Mouse (Mus musculus): ENCODE measurements at regions not wholly inside any gene's neighbourhood (a gene's known extent, or its start where the extent isn't known, plus 50 kb on each side); places are given as distances from the start of the nearest gene placed in this dataset.

DNA sequence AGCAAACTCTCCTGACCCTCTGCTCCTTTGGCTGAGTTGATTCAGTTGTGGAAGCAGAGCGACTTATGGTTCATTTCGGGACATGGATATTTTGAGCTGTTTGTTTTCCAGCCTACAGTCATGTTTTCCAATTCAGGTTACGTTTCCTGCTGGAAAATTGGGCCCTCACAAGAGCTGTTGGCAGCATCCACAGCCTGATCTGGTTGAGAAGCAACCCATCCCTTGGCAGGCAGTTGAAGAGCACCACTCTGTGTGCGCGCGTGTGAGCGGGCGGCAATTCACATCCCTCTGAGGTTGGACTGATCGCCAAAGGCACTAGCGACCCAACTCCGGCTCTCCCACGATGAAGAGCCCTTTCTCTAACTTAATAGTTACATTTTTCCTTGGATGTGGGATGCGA is 457.1 kb downstream of the Tmem38b start:
- no peak for ATAC-seq (replicated peaks; ENCODE audit: low FRiP score, low TSS enrichment, poor library complexity, severe bottlenecking)

- no peak for ATAC-seq (replicated peaks; ENCODE audit: low FRiP score, low TSS enrichment, poor library complexity, severe bottlenecking)
These were observed 488.0 kb downstream of the Tmem38b start for GRCm38 (mm10) chr4:54313804-54314203.

GRCm38 (mm10) chr4:54324851-54325250 is 499.0 kb downstream of the Tmem38b start:
- ATAC-seq (replicated peaks; ENCODE audit: low FRiP score, low TSS enrichment, poor library complexity, severe bottlenecking): no peak

DNA sequence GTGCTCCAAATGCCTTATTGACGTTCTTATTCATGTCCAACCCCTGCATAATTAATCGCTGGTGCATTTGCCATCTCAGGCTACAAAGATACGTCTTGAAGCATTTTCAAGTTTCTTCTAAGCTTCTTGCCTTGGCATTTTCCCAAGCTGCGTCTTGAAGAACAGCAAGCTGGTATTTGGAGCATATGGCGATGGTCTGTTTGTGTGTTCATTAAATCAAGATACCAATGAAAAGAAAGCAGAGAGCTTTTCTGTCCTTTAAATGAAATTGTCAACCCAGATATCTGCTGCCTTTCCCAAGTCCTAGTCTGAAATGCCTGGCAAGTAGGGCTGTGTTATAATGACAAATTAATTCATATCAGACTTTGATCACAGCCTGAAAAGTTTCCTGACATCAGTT is 502.4 kb downstream of the Tmem38b start:
- ATAC-seq (replicated peaks; ENCODE audit: low FRiP score, low TSS enrichment, poor library complexity, severe bottlenecking): no peak

GRCm38 (mm10) chr4:54328711-54329427 is 503.0 kb downstream of the Tmem38b start:
- ATAC-seq (replicated peaks; ENCODE audit: low FRiP score, low TSS enrichment, poor library complexity, severe bottlenecking): no peak

GRCm38 (mm10) chr4:54330686-54331085 is 504.8 kb downstream of the Tmem38b start:
- no peak for ATAC-seq (replicated peaks; ENCODE audit: low FRiP score, low TSS enrichment, poor library complexity, severe bottlenecking)

- no peak for ATAC-seq (replicated peaks; ENCODE audit: low FRiP score, low TSS enrichment, poor library complexity, severe bottlenecking)
These were observed 505.9 kb downstream of the Tmem38b start for GRCm38 (mm10) chr4:54331588-54332211.

DNA sequence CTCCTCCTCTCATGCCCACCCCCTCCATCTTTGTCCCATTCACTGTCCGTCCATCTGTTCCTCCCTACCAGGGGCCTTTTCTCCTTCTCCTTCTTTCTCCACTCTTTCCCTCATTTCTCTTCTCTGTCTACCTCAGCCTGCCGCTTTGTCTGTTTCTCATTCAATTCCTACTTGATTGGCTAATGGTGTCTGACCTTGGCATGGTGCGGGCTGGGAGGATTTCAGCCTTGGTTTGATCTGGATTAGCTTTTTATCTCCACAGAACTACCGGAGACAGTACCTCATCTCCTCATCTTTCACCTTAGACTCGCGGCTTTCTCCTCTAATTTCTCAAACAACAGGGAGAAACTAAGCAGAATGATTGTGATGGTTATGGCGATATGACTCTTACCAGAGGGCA is 506.4 kb downstream of the Tmem38b start:
- ATAC-seq (replicated peaks; ENCODE audit: low FRiP score, low TSS enrichment, poor library complexity, severe bottlenecking): no peak

DNA sequence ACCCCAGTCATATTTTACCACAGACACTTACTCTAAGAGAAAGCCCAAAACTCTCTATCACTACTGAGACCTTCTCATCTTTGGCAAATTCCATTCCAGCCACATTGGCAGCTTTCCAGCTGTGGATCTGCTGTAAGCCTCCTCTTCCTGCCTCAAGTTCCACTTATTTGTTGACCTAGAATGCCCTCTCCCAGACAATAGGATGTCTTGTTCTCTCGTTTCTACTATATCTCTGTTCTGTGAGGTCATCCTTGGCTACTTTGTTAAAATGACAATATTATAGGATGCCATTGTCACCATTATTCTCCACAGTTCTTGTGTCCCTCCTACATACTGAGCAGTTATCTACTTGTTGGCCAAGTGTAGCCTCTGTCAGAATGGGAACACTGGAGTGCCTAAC is 512.7 kb downstream of the Tmem38b start:
- no peak for ATAC-seq (replicated peaks; ENCODE audit: low FRiP score, low TSS enrichment, poor library complexity, severe bottlenecking)

DNA sequence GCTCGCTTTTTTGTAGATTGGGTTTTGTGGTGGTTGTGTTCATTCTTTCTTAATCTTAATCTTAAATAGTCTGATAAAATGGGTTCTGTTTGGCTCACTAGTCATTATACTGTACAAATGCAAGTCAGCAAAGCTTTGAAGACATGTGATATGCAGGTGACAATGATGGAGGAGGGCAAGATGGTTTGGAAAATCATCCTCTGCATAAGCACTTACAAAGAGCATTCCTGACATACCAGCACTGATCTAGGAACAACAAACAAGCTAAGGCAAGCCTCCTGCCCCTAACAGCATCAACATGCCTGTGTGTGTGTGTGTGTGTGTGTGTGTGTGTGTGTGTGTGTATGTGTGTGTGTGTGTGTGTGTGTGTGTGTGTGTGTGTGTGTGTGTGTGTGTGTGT is 514.3 kb downstream of the Tmem38b start:
- ATAC-seq (replicated peaks; ENCODE audit: low FRiP score, low TSS enrichment, poor library complexity, severe bottlenecking): no peak

DNA sequence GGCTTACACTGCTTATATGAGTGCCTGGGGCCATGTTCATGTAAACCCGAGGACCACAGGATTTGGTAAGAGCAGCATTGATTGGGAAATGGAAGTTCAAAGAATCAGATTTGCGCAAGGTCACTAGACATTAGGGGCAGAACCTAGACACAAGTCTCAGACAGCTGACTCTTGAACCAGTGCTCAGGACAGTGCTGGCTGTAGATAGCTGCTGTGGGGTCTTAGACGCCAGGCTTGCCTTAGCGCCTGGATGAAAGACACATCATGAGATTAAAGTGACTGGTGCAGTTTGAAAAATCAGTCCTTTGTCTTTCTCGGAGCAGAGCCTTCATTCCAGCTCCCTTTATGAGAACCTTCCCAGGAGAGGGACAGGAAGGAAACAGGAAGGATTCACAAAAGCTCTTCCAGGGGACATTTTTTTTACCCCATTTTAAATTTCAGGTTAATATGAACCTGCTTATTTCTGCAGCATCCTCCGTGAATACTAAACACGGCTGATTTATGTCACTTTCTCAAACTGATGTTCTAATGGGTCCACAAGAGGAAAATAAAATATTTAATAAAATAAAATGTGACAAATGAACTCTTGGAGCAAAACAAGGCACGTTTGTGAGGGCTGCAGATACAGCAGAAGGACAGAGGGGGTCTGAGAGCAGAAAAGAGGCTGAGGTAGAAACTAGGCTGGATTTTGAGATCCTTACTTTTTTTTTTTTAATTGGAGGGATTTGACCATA is 528.0 kb downstream of the Tmem38b start:
- ATAC-seq (replicated peaks; ENCODE audit: low FRiP score, low TSS enrichment, poor library complexity, severe bottlenecking): no peak

DNA sequence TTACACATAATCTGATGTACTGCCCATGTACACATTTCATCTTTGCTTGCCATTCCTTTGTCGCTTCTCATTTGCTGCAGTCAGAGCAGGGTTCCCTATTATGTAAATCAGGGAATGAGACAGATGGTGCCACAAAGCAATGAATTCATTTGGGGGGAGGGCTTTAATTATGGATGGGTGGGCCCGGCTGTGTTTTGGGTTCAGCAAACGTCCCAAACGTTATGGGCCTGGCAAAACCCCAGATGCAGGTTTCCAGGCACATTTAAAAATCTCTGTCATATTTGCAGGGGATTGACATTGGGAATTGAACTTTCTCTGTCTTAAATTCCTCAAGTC is 528.5 kb downstream of the Tmem38b start:
- no peak for ATAC-seq (replicated peaks; ENCODE audit: low FRiP score, low TSS enrichment, poor library complexity, severe bottlenecking)

GRCm38 (mm10) chr4:54355381-54356040 is 529.7 kb downstream of the Tmem38b start:
- no peak for ATAC-seq (replicated peaks; ENCODE audit: low FRiP score, low TSS enrichment, poor library complexity, severe bottlenecking)

DNA sequence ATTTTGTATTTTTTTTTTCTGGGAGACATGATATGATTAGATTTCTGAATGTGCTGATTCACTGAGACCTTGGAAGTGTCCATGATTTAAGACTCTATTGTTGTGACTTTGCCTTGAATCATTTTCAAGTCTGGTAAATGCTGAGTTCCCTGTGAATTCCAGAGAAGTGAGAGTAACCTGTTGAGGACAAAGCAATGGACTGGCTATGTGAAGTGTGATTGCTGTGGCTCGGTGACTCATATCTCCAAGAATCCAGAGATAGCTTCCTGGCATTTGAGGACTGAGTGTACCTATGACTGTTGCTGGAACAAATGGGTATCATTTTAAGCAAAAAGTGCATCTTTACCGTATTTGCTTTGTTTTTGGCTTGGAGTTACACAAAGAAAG is 530.2 kb downstream of the Tmem38b start:
- no peak for ATAC-seq (replicated peaks; ENCODE audit: low FRiP score, low TSS enrichment, poor library complexity, severe bottlenecking)

- ATAC-seq (replicated peaks; ENCODE audit: low FRiP score, low TSS enrichment, poor library complexity, severe bottlenecking): no peak
These were observed 545.1 kb downstream of the Tmem38b start for GRCm38 (mm10) chr4:54370909-54371308.

DNA sequence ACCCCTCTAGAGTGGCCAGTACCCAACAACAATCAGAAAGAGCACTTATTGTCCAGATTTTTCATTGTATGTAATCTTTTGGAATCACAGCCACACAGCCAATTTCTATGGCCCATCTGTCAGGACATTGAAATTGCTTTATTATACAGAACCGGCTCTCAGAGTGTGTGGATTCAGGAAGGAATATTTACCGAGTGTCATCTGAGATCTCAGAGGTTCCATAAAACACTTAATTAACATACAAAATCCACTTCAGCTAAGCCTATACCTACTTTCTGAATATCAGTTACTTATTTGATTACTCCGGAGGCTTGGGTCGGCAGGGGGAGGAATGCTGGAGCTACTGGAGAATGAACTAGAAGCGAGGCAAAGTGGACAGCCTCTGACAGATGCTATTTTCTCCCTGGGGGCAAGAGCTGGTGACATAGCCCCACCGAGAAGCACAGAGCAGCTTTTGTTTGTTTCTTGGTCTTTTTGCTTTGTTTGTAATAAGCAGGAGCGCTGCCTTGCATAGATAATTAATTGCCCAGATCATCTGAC is 545.6 kb downstream of the Tmem38b start:
- no peak for ATAC-seq (replicated peaks; ENCODE audit: low FRiP score, low TSS enrichment, poor library complexity, severe bottlenecking)

GRCm38 (mm10) chr4:54373606-54374005 is 547.8 kb downstream of the Tmem38b start:
- peak; percentile 80 for ATAC-seq (replicated peaks; ENCODE audit: low FRiP score, low TSS enrichment, poor library complexity, severe bottlenecking)

DNA sequence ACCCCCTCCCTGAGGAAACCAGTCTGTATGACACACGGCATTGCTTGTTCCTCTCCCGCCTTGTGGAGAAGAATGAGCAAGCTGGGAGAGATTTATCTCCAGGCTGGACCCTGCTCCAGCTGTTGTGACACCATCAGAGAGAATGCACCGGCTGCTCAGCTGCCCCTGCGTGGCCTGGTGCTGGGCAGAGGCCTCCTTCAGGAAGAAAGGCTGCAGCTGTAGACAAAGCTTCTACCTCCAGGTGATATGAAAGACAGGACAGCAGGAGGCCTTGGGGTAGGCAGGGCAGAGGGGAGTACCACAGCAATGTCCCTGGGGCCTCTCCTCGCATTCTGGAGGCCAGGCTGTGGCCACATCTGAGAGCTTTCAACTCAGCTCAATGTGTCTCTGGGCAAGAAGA is 548.6 kb downstream of the Tmem38b start:
- no peak for ATAC-seq (replicated peaks; ENCODE audit: low FRiP score, low TSS enrichment, poor library complexity, severe bottlenecking)

DNA sequence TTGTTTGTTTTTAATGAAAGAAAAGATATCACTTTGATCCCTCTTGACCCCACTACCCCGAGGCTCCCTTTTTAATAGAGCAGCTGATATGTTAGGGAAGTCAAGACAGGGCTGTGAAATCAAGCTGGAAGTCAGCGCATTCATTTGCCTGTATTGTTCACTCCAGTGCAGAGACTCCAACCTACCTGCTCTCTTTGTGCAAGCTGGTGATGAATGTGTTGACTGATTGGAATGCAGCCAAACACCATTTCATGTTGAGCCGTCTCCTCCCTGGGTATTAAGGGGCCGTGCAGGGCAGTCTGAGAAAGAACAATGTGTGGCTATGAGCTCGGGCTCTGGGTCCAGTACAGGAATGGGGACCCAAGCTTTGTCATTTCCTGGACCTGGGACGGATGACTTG is 557.4 kb upstream of the Zfp462 start:
- no peak for ATAC-seq (replicated peaks; ENCODE audit: low FRiP score, low TSS enrichment, poor library complexity, severe bottlenecking)

GRCm38 (mm10) chr4:54391536-54392208 is 553.2 kb upstream of the Zfp462 start:
- no peak for ATAC-seq (replicated peaks; ENCODE audit: low FRiP score, low TSS enrichment, poor library complexity, severe bottlenecking)
